Mouse (Mus musculus) neural tube, embryonic 12.5 days (tissue): Measurements from ENCODE around the gene Prrg3. TPM values are rescaled to one million over a fixed set of nuclear protein-coding genes. Genes with fewer than 3 reads are reported as not detected.

ENCODE experiments used
- ATAC-seq: fragments of 200-750 bp; cut with Nextera tagmentation; 2 replicates; pipeline ENCODE4 v1.8.0; 2017; ENCODE audit warnings: low read depth, mild to moderate bottlenecking, moderate TSS enrichment, moderate library complexity; ENCODE audit not compliant: low FRiP score
- H3K27ac ChIP-seq: fragments of 300-500 bp; sonication (generic); 2 replicates; pipeline ENCODE4 v1.5.1; 2016
- H3K27me3 ChIP-seq: fragments of 300-500 bp; sonication (generic); replicated peaks from 2 replicates; pipeline ENCODE4 v1.6.1; 2016; ENCODE audit warnings: mild to moderate bottlenecking
- H3K36me3 ChIP-seq: fragments of 300-500 bp; sonication (generic); 2 replicates; pipeline ENCODE4 v1.6.1; 2016; ENCODE audit warnings: mild to moderate bottlenecking
- H3K4me1 ChIP-seq: fragments of 300-500 bp; sonication (generic); 2 replicates; pipeline ENCODE4 v1.6.1; 2016
- H3K4me2 ChIP-seq: fragments of 300-500 bp; sonication (generic); replicated peaks from 2 replicates; pipeline ENCODE4 v1.6.1; 2016; ENCODE audit warnings: mild to moderate bottlenecking
- H3K4me3 ChIP-seq: fragments of 300-500 bp; sonication (generic); 2 replicates; pipeline ENCODE4 v1.5.1; 2016
- H3K9ac ChIP-seq: fragments of 300-500 bp; sonication (generic); 2 replicates; pipeline ENCODE4 v1.6.1; 2016; ENCODE audit warnings: mild to moderate bottlenecking
- H3K9me3 ChIP-seq: fragments of 300-500 bp; sonication (generic); 2 replicates; pipeline ENCODE4 v1.6.1; 2016; ENCODE audit warnings: mild to moderate bottlenecking
- WGBS: fragments of 180-500 bp; shearing (Covaris S2); methylation state at CpG from one replicate; pipeline ENCODE4 v1.1.7; 2016; 5-methylcytosine and 5-hydroxymethylcytosine counted together
- polyA plus RNA-seq: library from polyadenylated mRNA; unstranded; fragments of >200 nt; fragmentation: Nextera tagmentation; extraction: Ambion mirVana; gene quantifications from 2 replicates; pipeline ENCODE4 v1.2.1, GENCODE M21; 2016

Prrg3 gene
- polyA plus RNA-seq, 1 experiment from 2014 or later = 10.8 TPM

DNA sequence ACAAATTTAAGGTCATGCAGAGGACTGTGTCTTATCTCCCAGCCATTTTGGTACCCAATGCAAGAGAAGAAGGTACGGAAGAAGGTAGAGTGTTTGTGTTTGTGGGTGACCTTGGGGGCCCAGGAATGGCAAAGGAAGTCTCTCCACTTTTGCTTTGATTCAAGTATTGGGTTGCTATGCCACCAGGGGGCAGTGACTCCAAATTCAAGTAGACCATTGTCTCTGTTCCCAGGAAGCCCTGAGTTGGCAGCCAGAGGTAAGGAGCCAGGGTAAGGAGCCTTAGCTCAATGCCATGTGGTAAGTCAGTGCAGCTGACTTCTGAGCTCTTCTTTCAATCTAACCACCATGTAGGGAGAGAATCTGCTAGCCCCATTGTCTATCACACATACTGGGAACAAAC, 21.4 kb downstream of the Prrg3 start:
- WGBS = 90% methylated on average over 1 of the region's 1 CpGs
- Histone ChIP-seq H3K27me3 (no peaks in the 10 kb centered on the region), H3K9me3 (no peaks in the 10 kb centered on the region), H3K4me2 (no peak overlapping the region), H3K4me3 (no peak overlapping the region), H3K9ac (no peak overlapping the region), H3K27ac (no peak overlapping the region), H3K4me1 (no peaks in the 10 kb centered on the region), H3K36me3 (no peaks in the 10 kb centered on the region)
- no peak for ATAC-seq

DNA sequence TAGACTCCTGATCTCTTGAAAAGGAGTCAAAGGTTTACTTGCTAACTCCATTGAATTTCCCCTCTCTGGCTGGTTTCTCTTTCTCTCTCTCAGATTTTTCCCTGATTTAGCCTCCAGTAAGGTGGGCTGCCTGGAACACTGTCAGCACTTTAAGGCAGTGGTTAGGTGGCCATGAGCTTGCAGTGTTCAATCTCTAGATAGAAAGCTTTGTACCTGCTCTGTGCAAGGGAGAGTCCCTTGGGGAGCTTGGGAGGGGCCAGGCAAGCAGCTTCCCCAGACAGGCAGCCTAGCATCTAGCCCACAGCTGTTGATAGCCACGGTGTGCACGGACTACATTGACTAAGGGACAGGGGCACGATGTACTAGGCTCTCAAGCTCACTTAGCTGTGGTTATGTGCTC, 29.1 kb downstream of the Prrg3 start, which contains the start of gene Cnga2:
Gene Cnga2, plus strand, starts transcription at position 301 of the 400 bp plus-strand sequence.
- WGBS = 83% methylated on average over 3 of the region's 3 CpGs
- no peak for ATAC-seq
- Histone ChIP-seq H3K9me3 (no peaks in the 10 kb centered on the region), H3K9ac (no peak within 1 kb of the TSS), H3K4me2 (no peak within 1 kb of the TSS), H3K4me3 (no peak within 1 kb of the TSS), H3K4me1 (no peaks in the 10 kb centered on the region), H3K27me3 (no peaks in the 10 kb centered on the region), H3K36me3 (no peaks in the 10 kb centered on the region), H3K27ac (no peak within 1 kb of the TSS)

DNA sequence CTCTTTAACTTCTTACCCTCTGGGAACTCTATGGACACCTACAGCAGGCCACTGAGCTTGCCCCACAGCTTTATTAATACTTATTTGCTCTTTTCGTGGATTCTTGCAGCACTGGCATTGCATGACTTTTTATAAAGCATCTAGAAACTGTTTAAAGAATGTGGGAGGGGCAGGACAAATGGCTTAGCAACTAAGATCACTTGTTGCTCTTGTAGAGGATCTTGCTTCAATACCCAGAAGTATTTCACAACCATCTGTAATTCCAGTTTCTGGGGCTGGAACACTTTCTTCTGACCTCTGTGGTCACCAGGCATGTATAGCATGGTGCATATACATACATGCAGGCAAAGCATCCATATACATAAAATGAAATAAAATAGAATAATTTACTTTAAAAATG, 33.5 kb downstream of the Prrg3 start:
- H3K4me3 ChIP-seq = no peak overlapping the region
- H3K4me2 ChIP-seq = no peak overlapping the region
- H3K9me3 ChIP-seq = no peaks in the 10 kb centered on the region
- no peak overlapping the region for H3K9ac ChIP-seq
- no peaks in the 10 kb centered on the region for H3K4me1 ChIP-seq
- WGBS = 66% methylated on average over 1 of the region's 1 CpGs
- H3K27me3 ChIP-seq = no peaks in the 10 kb centered on the region
- no peaks in the 10 kb centered on the region for H3K36me3 ChIP-seq
- H3K27ac ChIP-seq = no peak overlapping the region
- ATAC-seq = no peak

DNA sequence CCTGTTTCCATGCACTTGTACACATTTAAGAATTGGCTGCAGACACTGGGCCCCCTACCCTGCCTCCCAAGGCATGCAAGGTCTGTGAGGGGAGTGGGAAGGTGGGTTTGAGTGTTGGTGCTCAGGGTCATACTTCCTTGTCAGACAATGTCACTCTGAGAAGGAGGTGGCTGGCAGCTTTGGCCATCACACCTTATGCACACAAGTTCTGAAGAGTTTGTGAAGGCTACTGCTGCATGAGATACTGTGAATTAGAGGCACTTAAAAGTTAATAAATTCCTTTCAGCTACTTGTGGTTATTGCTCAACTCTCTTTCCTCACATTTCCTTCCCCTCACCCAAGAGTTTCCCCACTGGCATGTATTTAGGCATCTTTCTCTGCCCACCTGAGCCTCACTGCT, 47.5 kb downstream of the Prrg3 start:
- Histone ChIP-seq H3K27ac (no peak overlapping the region), H3K4me3 (no peak overlapping the region), H3K4me2 (no peak overlapping the region), H3K36me3 (no peaks in the 10 kb centered on the region), H3K9ac (no peak overlapping the region), H3K27me3 (no peaks in the 10 kb centered on the region), H3K4me1 (no peaks in the 10 kb centered on the region), H3K9me3 (no peaks in the 10 kb centered on the region)
- no peak for ATAC-seq

DNA sequence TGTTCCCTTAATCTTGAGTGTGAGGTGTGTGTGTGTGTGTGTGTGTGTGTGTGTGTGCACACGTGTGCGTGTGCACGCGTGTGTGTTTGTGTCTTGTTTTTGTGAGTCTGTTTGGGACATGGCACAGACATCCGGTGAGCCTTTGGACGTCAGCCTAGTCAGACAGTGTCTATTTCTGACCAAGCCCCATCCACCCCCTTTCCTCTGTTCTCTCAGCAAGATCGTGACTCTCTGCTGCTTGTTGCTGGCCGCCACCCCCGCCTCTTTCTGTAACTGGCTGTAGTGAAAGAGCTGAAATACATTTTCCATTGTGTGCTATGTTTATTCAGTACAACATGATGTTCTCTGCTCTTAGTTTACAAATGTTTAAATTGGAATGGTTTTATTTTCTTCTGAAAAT, 49.8 kb downstream of the Prrg3 start:
- no peak overlapping the region for H3K4me2 ChIP-seq
- no peak overlapping the region for H3K4me3 ChIP-seq
- no peak for ATAC-seq
- H3K4me1 ChIP-seq = no peaks in the 10 kb centered on the region
- no peak overlapping the region for H3K9ac ChIP-seq
- no peak overlapping the region for H3K27ac ChIP-seq
- no peaks in the 10 kb centered on the region for H3K36me3 ChIP-seq
- H3K9me3 ChIP-seq = no peaks in the 10 kb centered on the region
- WGBS = 67% methylated on average over 9 of the region's 9 CpGs
- no peaks in the 10 kb centered on the region for H3K27me3 ChIP-seq

DNA sequence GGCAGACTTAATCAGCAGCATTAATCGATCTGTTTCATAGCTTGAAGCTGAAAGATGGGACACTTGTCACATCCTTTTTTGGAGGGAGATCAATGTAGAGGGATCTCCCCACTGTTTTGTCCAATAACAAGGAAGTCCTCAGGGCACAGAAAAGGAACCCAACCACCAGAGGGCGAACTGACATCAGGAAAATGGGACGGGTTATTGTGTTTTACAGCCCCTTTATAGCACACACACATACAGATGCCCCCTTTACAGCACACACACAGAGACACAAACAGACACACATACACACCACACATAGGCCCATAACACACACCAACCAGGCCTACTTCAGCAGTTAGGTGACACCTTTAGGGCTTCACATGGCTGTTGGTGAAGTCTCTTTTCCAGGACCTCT, 50.4 kb downstream of the Prrg3 start:
- H3K9ac ChIP-seq = no peak overlapping the region
- ATAC-seq = peak; percentile 53; the same call in 1 of the 2 replicates
- H3K9me3 ChIP-seq = no peaks in the 10 kb centered on the region
- no peaks in the 10 kb centered on the region for H3K27me3 ChIP-seq
- H3K4me2 ChIP-seq = no peak overlapping the region
- no peak overlapping the region for H3K4me3 ChIP-seq
- 28% methylated on average over 3 of the region's 3 CpGs for WGBS
- no peaks in the 10 kb centered on the region for H3K4me1 ChIP-seq
- no peak overlapping the region for H3K27ac ChIP-seq
- H3K36me3 ChIP-seq = no peaks in the 10 kb centered on the region

DNA sequence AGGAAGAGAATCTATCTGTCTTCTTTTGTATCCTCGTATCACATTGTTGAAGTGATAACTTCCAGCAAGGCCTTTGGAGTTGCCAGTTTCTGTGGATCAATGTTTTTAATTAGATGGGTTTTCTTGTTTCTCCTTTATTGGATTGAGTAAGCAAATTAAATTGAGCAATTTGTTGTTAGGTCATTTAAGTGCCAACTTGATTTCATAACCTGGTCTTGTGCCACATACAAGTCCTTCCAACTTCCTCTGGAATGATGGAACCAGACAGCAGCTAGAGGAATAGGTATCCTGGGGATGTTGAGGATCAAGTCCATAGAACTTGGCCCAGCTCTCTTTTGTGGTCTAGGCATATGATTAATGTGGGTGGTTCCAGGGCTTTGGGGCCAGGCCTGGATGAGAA, 59.8 kb downstream of the Prrg3 start:
- no peaks in the 10 kb centered on the region for H3K36me3 ChIP-seq
- no peaks in the 10 kb centered on the region for H3K4me1 ChIP-seq
- WGBS = 76% methylated on average over 1 of the region's 1 CpGs
- no peaks in the 10 kb centered on the region for H3K9me3 ChIP-seq
- no peak overlapping the region for H3K9ac ChIP-seq
- H3K4me3 ChIP-seq = no peak overlapping the region
- no peak overlapping the region for H3K27ac ChIP-seq
- ATAC-seq = no peak
- H3K27me3 ChIP-seq = no peaks in the 10 kb centered on the region
- no peak overlapping the region for H3K4me2 ChIP-seq

Other genes with a start within 250 kb of the Prrg3 start
- 50.9 and 57.2 TPM in 2 replicates for gene Vma21, start 146.7 kb upstream of the Prrg3 start, polyA plus RNA-seq
- gene Gm1141, start 41.6 kb upstream of the Prrg3 start, polyA plus RNA-seq = 0.11 TPM in 1 of 2 replicates, not detected in the other
- not detected in 2 replicates for gene Fate1, start 10.4 kb downstream of the Prrg3 start, polyA plus RNA-seq
- 0.06 and 0.10 TPM in 2 replicates for gene Cnga2, start 29.2 kb downstream of the Prrg3 start, polyA plus RNA-seq